Mouse (Mus musculus) urinary bladder, postnatal 10 days (tissue): ENCODE measurements around the gene Tcf25.
"Not testable (repeated sequence)": the region's sequence is repeated elsewhere in the genome, so short reads cannot be mapped to it uniquely, and the experiment has no call there.

Source experiments
- DNase-seq: peaks from one replicate; pipeline ENCODE4 v3.0.0; 2022; ENCODE audit warnings: low spot score

The Tcf25 gene

DNA sequence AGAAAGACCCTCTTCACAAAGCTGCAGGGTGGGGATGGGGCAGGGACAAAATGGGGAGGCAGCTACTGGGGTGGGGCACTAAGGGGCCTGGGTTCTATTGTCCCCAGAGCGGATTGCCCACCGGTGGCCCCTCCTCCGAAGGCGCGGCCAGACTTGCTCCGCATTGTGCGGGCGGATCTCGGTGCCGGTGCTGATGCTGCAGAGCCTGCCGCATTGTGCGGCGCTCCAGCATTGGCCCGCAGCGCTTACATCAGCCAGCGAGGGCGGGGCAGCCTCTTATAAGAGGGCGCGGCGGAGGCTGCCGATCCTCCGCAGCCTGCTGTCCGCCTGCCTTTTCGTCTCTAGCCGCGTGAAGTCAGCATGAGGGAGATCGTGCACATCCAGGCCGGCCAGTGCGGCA lies 37.7 kb downstream of the Tcf25 start, which contains the start of gene Tubb3:
Gene Tubb3, plus strand, starts transcription at position 179 of the 400 bp plus-strand sequence.
- no peak for DNase-seq

DNA sequence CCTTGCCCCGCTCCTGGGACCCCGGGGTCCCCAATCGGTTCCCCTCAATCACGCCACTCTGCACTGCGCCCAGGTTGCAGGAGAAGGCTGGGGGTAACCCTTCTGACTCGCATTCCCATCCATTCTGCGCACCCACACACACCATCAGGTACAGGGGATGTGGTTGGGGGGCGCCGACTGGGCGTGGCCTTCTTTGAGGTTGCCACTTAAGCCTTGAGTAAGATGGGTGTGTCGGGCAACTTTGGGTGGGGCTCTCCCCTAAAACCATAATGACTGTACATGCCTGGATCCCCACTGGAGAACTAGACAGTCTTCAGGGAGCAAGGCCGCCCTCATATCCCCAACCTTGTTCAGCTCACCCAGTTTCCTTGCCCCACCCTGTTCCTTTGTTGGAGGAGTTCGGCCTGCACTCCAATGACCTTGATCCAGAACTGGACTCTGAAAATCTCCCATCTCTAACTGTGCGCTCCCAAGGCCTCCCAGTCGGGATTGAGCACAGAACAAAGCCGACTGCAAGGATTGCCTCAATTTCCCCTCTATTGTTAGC lies 38.3 kb downstream of the Tcf25 start:
- DNase-seq = no peak

DNA sequence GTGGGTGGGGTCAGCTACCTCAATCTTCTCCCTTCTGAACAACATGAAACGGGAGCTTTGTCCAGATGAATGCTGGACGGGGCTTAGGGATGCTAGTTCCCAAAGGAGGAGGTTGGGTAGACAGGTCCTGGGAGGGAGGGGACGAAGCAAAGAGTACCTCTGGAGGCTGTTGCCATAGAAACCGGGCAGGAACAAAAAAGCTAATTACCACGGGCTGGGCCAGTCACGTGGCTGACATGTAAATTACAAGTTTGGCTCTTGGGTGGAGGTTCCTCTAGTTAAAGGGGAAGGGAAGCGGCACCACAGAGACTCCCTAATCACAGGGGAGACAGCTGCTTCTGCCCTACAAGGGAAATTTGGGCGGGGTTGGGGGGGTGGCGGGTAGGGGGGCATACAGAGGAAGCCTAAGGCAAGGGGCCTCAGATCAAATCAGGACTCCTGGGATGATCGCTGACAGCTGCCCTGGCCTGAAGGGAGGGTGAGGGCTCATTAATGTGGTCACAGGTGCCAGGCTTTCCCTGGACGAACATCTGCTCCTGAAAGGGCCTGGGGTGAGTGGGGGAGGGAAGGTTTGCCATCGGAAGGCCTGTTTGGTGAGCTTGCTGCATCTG lies 39.1 kb downstream of the Tcf25 start:
- DNase-seq = no peak

DNA sequence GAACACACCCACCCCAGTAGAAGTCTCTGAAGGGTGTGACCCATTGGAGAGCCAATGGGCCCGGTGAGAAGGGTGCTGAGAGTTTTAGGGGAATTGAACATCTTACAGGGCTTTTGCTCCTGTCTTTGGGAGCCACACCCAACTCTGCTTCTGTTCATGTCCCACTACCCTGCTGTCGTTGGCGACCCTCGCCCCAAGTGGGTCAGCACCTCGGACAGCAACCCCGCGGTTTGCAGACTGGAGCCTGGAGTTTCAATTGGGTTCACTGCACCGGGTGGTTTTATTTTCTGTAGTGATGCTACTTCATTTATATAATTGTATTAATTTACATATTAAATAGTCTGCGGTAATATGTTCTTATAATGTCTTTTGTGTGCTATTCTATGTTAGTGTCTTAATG lies 40.7 kb downstream of the Tcf25 start:
- no peak for DNase-seq

DNA sequence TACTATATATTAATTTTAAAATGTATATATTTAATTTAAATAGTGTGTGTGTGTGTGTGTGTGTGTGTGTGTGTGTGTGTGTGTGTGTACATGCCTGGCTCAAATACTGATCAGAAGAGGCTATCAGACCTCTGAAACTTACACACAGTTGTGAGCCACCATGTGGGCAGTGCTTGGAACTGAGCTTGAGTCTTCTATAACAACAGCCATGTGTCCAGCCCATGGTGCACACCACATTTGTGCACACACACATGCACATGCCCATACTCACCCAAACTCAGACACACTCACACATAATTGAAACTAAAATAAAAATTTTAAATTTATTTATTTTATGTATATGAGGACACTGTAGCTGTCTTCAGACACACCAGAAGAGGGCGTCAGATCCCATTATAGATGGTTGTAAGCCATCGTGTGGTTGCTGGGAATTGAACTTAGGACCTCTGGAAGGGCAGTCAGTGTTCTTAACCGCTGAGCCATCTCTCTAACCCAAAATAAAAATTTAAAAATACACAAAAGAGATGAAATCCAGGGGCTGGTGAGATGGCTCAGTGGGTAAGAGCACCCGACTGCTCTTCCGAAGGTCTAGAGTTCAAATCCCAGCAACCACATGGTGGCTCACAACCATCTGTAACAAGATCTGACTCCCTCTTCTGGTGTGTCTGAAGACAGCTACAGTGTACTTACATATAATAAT lies 41.6 kb downstream of the Tcf25 start:
- not testable (repeated sequence) for DNase-seq

DNA sequence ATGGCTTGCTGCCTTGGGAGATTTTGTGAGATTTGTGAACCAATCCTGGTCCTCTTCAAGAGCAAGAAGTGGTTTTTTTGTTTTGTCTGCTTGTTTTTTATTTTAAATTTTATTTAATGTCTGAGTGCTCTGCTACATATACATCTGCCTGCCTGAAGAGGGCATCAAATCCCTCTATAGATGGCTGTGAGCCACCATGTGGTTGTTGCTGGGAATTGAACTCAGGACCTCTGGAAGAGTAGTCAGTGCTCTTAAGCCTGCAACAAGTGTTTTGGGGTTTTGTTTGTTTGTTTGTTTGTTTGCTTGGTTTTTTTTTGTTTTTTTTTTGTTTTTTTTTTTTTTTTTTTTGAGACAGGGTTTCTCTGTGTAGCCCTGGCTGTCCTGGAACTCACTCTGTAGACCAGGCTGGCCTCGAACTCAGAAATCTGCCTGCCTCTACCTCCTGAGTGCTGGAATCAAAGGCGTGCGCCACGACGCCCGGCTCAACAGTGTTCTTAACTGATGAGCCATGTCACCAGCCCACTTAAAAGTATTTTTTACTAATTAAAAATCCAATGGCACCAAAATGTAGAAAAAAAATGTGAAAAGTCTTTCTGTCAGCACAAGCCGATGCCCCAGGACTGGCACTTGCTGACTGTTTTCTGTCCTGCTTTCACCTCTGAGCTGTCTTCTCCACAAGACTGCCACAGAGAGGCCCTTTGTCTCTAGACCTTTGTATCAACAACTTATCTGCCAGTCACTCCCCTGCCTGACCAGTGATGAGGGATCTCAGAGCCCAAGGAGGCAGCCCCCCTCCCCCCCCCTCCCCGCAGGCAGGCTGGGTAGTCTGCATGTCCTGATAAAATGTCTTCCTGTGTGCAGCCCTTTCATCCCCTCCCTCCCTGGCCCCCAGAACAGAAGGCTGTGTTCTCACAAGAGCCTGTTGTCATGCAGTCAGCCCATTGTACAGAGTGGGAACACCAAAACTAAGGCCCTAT lies 42.7 kb downstream of the Tcf25 start:
- no peak for DNase-seq

DNA sequence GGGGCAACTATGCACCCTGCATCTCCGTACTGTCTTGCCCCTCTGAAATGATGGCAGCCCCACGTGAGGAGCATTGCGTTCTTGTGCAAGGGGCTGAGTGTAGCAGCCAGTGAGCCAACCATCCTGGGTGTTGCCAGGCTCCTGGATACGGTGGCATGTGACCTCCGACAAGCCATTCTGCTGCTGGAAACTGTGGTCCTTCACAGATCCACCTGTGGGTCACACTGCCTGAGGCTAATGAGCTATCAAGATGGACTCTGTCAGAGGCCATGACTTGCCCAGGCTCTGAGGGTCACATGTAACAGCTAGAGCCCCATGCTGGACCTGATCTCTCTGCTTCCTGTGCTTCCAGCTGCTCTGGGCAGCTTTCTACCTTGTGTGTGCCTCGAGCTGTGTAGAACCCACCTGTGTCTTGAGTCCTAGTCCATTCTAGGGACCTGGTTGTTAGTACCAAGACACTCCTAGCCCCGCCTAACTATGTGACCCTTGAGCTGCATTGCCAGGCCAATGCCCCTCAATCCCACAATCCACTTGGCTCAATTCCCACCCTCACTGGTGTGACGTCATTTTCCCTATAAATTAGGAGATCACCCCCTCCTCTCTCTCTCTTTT lies 43.5 kb downstream of the Tcf25 start:
- DNase-seq = no peak

DNA sequence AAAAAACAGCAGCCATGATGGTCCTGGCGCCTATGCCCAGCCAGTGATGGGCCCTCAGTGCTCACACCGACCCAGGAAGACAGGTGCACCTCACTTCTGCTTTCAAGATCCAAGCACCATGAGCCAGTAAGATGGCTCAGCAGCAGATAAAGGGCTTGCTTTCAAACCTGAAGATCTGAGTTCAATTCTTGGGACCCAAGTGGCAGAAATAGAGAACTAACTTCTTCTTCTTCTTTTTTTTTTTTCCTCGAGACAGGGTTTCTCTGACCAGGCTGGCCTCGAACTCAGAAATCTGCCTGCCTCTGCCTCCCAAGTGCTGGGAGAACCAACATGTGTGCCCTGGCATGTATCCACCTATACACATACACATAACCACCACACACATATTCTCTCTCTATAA lies 46.2 kb downstream of the Tcf25 start:
- no peak for DNase-seq

DNA sequence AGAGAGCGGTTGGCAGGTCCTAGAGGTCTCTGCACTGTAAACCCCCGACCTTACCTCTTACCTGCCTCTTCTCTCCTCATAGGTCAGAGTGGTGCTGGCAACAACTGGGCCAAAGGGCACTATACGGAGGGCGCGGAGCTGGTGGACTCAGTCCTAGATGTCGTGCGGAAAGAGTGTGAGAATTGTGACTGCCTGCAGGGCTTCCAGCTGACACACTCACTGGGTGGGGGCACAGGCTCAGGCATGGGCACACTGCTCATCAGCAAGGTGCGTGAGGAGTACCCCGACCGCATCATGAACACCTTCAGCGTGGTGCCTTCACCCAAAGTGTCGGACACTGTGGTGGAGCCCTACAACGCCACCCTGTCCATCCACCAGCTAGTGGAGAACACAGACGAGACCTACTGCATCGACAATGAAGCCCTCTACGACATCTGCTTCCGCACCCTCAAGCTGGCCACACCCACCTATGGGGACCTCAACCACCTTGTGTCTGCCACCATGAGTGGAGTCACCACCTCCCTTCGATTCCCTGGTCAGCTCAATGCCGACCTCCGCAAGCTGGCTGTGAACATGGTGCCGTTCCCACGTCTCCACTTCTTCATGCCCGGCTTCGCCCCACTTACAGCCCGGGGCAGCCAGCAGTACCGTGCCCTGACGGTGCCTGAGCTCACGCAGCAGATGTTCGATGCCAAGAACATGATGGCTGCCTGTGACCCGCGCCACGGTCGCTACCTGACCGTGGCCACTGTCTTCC lies 47.1 kb downstream of the Tcf25 start:
- DNase-seq = no peak

DNA sequence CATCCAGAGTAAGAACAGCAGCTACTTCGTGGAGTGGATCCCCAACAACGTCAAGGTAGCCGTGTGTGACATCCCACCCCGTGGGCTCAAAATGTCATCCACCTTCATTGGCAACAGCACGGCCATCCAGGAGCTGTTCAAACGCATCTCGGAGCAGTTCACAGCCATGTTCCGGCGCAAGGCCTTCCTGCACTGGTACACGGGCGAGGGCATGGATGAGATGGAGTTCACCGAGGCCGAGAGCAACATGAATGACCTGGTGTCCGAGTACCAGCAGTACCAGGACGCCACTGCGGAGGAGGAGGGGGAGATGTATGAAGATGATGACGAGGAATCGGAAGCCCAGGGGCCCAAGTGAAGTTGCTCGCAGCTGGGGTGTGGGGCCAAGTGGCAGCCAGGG lies 47.8 kb downstream of the Tcf25 start:
- no peak for DNase-seq

DNA sequence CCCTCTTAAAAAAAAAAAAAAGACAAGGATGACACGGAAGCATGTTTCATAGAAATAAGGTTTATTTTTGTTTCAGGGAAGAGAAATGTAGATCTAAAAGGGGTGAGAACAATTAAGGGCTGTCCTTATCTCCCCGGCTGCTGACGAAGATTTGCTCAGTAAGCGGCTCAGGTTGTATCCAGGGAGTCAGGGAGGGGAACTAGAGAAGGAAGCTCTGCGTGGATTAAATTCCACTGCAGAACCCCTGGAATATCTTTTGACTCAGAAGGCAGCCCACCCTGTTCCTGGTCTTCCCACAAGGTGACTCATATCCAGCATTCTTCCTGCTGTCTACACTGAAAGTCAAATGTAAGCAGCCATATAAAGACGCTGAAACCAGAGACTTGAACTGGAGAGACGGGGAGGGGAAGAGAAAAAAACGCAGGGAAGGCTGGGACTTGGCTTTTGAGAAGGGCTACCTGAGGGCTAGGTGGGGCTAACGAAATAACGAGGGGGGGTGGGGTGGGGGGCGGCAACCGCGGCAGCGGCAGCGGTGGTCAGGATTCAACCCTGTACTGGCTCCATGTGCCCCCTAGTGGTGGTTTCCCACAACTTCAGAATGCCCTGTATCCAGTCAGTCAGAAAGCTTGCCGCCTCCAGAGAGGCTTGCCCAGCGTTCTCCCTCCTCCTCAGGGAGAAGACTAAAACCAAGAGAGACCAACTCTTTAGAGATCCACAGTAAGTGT lies 48.7 kb downstream of the Tcf25 start:
- DNase-seq = no peak

DNA sequence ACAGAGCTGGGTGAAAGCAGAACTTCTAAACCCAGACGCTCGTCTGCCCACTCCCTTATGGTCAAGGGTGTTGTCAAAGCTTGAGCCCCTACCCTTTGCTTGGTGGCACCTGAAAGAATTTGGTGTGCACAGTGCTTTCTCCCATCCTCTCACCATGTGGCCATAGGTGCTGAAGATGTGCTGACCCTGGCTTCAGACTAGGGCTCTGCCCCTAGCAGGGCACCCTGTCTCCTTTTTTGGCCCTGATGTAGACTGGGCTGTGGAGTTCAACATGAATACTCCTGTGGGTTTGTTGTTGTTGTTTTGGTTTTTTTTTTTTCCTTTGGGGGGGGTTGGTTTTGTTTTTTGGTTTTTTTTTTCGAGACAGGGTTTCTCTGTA lies 49.2 kb downstream of the Tcf25 start:
- no peak for DNase-seq

DNA sequence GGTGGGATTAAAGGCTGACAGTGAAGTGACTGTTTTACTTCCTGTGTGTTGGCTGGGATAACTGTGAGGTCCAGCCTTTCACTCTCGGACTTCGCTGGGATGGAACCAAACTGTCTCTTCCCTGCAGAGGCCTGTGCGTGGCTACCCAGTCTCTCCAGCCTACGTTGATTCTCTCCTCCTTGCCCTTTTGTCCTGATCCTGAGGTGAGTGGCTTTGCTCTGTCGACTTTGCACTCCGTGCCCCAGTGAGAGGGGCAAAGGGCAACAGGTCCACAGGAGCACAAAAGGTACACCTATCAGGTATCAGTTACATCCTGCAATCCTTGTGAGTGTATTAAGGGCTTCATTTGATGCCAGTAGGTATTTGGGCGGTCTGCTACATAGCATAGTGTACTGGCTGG lies 49.9 kb downstream of the Tcf25 start, which contains the start of gene Def8:
Gene Def8, plus strand, starts transcription at position 87 of the 400 bp plus-strand sequence.
- DNase-seq = no peak

DNA sequence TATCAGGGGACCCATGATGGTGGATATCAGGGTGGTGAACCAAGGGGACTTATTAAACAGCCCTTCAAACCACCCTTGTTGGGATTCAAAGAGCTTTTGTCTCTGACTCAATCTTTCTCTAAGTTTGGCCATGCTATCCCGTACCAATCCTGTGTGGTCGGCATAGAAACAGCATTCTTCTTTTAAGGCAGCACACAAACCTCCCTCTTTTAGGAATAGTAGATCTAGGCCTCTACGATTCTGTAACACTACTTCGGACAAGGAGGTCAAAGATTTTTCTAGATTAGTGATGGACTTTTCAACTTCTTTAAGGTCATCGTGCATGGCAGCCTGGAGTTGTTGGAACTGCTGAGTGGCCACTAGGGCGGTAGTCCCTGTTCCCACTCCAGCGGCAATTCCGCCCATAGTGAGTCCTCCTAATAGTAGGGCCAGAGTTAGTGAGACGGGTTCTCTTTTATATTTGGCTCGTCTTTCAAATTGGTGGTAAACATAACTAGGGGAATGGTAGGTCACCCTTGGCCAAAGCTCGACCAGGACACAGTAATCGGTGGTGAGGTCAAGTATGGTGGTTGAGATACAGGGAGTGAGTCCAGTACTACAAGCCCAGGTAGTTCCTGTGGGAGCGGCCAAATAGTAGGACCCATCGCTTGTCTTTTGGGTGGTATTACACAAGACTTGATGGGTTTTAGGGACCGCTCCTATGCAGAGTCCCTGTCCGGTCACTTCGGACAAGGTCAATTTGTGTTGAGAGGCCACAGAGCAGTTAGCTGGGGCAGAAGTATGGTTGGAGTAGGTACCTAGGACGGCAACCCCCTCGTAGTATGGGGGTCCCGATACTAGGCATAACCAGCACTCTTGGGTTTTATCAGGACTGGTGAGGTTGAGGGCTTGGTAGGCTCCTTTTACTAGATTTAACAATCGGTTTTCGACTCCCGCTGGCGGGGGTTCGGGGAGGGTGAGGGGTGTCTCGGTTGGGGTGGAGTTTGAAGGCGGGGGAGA lies 53.3 kb downstream of the Tcf25 start:
- DNase-seq = no peak

DNA sequence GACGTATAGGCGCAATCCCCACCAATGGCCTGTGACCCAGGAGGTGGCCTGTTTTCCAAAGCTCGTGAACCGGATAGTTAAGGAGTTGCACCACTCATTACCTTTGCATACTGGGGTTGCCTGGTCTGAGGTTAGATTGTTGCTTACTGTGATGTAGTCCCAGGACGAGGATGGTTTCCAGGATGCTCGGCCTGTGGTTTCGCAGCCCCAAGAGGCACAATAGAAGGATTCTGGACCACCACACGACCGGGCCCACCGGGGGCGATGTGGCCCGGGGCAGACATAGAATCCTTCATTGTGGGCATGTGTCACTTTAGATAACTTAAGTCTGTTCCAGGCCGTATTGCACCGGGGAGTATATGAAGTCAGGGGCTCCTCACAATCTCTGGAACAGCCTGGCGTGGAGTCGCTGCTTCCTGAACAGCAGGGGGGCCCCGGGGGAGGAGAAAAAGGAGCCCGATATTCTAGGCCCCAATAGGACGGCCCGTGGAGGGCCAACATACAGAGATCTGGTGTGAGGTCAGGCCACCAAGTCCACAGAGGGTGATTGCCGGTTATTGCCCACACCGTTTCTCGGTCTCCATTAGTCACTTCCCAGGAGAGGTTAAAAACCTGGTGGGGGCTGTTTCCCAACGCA lies 54.2 kb downstream of the Tcf25 start:
- DNase-seq = no peak

DNA sequence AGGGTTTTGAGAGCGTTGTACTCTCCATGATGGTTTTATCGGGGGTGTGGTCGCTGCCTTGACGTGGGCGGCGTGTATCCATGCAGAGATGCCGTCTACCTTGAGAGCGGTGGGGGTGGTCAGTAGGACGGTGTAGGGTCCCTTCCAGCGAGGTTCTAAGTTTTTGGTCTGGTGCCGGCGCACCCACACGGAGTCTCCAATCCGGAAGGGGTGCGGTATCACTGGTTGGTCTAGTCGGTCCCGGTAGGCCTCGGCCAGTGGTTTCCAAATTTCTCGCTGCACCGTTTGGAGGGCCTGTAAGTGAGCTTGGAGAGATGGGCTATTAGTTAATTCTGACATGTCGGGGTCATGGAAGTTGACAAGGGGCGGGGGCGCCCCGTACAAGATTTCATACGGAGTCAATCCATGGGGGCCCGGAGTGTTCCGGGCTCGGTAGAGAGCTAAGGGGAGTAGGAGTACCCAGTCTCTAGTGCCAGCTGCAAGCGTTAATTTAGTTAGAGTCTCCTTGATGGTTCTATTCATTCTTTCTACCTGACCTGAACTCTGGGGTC lies 54.9 kb downstream of the Tcf25 start:
- DNase-seq = no peak

DNA sequence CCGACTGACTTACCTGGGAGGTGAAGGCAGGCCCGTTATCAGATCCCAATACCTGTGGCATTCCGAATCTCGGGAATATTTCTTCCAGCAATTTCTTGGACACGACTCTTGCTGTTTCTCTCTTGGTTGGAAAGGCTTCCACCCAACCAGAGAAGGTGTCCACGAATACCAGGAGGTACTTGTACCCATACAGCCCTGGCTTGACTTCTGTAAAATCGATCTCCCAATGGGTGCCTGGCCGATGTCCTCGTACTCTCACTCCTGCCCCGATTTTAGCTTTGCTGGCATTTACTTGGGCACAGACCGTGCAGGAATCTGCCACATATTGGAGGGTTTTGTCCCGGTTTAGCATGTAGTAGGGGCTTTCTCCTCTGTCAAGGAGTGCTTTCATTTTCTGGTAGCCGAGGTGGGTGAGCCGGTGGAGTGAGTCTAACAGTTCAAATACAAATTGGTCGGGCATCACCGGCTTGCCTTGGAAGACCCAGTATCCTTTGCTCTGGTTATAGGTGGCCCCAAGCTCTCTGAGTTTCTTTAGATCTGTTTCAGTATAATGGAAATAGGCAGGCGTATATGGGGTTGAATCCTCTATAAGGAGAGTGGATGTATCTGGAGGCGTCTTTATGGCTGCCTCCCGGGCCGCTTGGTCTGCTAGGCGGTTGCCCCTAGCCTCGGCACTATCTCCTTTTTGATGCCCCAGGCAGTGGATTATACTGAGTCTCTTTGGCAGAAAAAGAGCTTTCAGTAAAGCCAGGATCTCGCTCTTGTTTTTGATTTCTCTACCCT lies 55.6 kb downstream of the Tcf25 start:
- no peak for DNase-seq

DNA sequence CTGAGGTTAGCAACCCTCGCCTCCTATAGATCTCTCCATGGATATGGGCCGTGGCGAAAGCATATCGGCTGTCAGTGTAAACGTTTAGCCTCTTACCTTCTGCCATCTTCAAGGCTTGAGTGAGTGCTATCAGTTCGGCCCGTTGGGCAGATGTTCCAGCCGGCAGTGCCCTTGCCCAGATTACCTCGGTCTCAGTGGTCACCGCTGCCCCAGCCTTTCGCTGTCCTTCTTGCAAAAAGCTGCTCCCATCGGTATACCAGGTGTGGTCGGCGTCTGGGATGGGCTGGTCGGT lies 56.1 kb downstream of the Tcf25 start:
- DNase-seq = not testable (repeated sequence)
